Mouse (Mus musculus) gastrocnemius, adult 18-20 months (tissue): ENCODE data around the gene Rab8a. TPM values are rescaled to one million over a fixed set of nuclear protein-coding genes. Genes with fewer than 3 reads are reported as not detected.
"Not testable (repeated sequence)": the region's sequence is repeated elsewhere in the genome, so short reads cannot be mapped to it uniquely, and the experiment has no call there.

Source experiments
- DNase-seq: peaks from one replicate; pipeline ENCODE4 v3.0.0; 2021; ENCODE audit warnings: low spot score
- long read RNA-seq, 2 experiments: library from polyadenylated mRNA; stranded (forward); transcript quantifications; one replicate each; pipeline ENCODE4 v2.0.0; 2021
- total RNA-seq, 2 experiments: library from RNA; stranded (reverse); gene quantifications; 2 replicates each; pipeline ENCODE4 v1.2.3; 2021

Gene Rab8a
- total RNA-seq: 10 to 100 TPM in 1 of 2 experiments, 1 to 10 TPM in 1; 8.9 to 10.6 TPM
- long read RNA-seq, experiment 1, full-length matches to known transcripts: 15 of 16 reads
- long read RNA-seq, experiment 1, partial matches to known transcripts: 0 of 16 reads
- long read RNA-seq, experiment 1, other reads (novel, unspliced or antisense): 1 of 16 reads
- long read RNA-seq, experiment 2, full-length matches to known transcripts: 21 of 22 reads
- long read RNA-seq, experiment 2, partial matches to known transcripts: 0 of 22 reads
- long read RNA-seq, experiment 2, other reads (novel, unspliced or antisense): 1 of 22 reads

GRCm38 (mm10) chr8:72160707-72161697, at the start of gene Rab8a:
Gene Rab8a (plus strand): TSS chr8:72161200.
- peak; percentile 99 for DNase-seq

- no peak for DNase-seq
Measured at GRCm38 (mm10) chr8:72112486-72112885, 48.5 kb upstream of the Rab8a start.

GRCm38 (mm10) chr8:72115202-72115601, 45.8 kb upstream of the Rab8a start:
- no peak for DNase-seq

GRCm38 (mm10) chr8:72118616-72119015, 42.4 kb upstream of the Rab8a start:
- DNase-seq: no peak

GRCm38 (mm10) chr8:72121486-72121885, 39.5 kb upstream of the Rab8a start:
- not testable (repeated sequence) for DNase-seq

- no peak for DNase-seq
Measured at GRCm38 (mm10) chr8:72121997-72122396, 39.0 kb upstream of the Rab8a start.

- no peak for DNase-seq
Measured at GRCm38 (mm10) chr8:72127834-72128233, 33.2 kb upstream of the Rab8a start.

- DNase-seq: no peak
Measured at GRCm38 (mm10) chr8:72131251-72131650, 29.7 kb upstream of the Rab8a start.

- no peak for DNase-seq
Measured at GRCm38 (mm10) chr8:72131901-72132300, 29.1 kb upstream of the Rab8a start.

- DNase-seq: no peak
Measured at GRCm38 (mm10) chr8:72132417-72132816, 28.6 kb upstream of the Rab8a start.

GRCm38 (mm10) chr8:72132891-72133290, 28.1 kb upstream of the Rab8a start:
- no peak for DNase-seq

GRCm38 (mm10) chr8:72133507-72133906, 27.5 kb upstream of the Rab8a start:
- no peak for DNase-seq

GRCm38 (mm10) chr8:72134756-72135445, 26.1 kb upstream of the Rab8a start, which contains the start of gene Tpm4:
Gene Tpm4 (plus strand): TSS chr8:72134975.
- peak; percentile 44 for DNase-seq

GRCm38 (mm10) chr8:72135446-72136301, 25.3 kb upstream of the Rab8a start:
- DNase-seq: peak; percentile 20

GRCm38 (mm10) chr8:72136302-72136978, 24.6 kb upstream of the Rab8a start:
- DNase-seq: peak; percentile 82

GRCm38 (mm10) chr8:72137431-72137830, 23.6 kb upstream of the Rab8a start:
- DNase-seq: no peak

GRCm38 (mm10) chr8:72138456-72138855, 22.5 kb upstream of the Rab8a start:
- DNase-seq: no peak

- DNase-seq: no peak
Measured at GRCm38 (mm10) chr8:72143256-72143824, 17.7 kb upstream of the Rab8a start.

- DNase-seq: no peak
Measured at GRCm38 (mm10) chr8:72144345-72144975, 16.5 kb upstream of the Rab8a start.
